Mouse (Mus musculus): ENCODE measurements around the gene P2rx4.
A peak's percentile ranks its signal among the peaks of the same experiment; 100 is the strongest.
"Not testable (repeated sequence)": the region's sequence is repeated elsewhere in the genome, so short reads cannot be mapped to it uniquely, and the experiment has no call there.

Gene P2rx4

GRCm38 (mm10) chr5:122707276-122708181, at the start of gene P2rx4:
Gene P2rx4, plus strand, starts transcription at chr5:122707544.
- DNase-seq (ENCODE audit: low spot score): peak; percentile 78

GRCm38 (mm10) chr5:122662501-122662900, 44.8 kb upstream of the P2rx4 start:
- no peak for DNase-seq (ENCODE audit: low spot score)

- no peak for DNase-seq (ENCODE audit: low spot score)
Observed at GRCm38 (mm10) chr5:122665036-122665435, 42.3 kb upstream of the P2rx4 start.

GRCm38 (mm10) chr5:122668981-122669897, 38.1 kb upstream of the P2rx4 start:
- no peak for DNase-seq (ENCODE audit: low spot score)

DNA sequence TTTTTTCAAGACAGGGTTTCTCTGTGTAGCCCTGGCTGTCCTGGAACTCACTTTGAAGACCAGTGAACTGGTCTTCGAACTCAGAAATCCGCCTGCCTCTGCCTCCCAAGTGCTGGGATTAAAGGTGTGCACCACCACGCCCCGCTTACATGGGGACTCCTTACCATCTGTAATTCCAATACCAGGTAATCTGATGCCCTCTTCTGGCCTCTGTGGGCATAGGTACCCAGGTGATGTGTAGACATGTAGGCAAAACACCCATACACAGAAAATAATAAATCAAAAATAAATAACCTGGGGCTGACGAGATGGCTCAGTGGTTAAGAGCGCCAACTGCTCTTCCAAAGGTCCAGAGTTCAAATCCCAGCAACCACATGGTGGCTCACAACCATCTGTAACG, 35.7 kb upstream of the P2rx4 start:
- DNase-seq (ENCODE audit: low spot score): not testable (repeated sequence)

DNA sequence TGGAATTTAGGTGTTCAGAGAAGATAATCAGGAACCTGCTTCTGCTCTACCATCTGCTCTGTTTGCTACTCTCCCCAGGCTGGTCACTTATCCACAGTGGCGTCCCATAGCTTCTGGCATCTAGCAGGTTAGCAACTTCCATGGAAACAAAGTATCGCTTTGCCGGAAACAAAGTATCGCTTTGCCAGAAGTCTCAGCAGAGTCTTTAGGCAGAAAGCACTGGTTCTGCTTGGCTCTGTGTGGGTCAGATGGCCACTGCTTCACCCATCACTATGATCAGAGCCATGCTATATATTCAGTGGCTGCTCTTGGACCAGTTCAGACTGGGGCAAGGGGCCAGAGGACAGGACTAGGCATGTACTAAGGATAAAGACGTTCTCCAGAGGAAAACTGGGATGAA, 35.0 kb upstream of the P2rx4 start:
- DNase-seq (ENCODE audit: low spot score): no peak

DNA sequence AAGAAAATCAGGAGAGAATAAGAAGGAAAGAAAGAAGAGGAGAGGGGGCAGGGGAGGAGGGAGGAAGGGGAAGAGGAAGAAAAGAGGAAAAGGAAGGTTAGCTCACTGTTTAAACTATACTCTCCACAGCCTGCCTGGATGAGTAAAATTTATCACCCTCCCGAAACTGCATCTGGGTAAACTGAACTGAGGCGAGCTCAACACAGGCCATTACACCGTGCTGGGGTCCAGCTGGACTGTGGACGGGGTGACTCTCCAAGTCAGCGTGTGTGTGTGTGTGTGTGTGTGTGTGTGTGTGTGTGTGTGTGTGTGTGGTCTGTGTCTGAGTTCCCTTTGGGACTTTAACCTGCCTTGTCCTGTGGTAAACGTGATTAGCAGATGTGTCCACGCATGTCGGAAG, 31.3 kb upstream of the P2rx4 start:
- no peak for DNase-seq (ENCODE audit: low spot score)

DNA sequence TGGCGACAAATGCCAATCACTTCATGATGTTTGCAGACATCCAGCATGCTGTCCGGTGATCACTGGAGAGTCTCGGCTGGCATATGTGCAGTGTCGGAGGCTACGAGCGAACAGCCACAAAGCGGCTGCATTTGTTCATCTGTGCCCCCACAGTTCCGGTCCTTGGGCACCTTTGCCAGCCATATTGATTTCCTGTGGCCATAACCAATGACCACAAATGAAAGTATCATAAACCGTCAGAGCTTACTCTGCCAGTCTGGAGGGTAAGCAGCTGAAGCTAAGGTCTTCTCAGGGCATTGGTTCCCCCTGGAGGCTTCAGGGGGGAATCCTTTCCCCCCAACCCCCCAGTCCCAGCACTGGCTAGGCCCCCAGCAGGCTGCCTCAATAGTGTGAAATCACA, 29.4 kb upstream of the P2rx4 start:
- DNase-seq (ENCODE audit: low spot score): no peak

DNA sequence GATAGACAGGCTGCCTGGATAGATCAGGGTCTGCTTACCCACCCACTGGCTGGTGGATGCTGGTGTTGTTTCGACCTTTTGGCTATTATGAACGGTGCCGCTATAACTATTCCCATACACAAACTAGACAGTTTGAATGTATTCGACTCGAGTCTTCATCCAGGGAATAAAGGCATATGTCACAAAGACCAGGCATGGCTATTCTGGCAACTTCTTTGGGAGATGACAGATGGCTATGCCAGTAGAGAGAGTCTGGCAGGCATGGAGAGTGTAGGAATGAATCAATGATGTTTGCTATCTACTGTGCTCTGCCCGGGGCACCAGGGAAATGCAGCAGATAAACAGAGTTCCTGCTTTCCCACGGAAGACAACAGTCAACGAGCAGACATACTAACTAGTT, 27.5 kb upstream of the P2rx4 start:
- DNase-seq (ENCODE audit: low spot score): no peak

- DNase-seq (ENCODE audit: low spot score): no peak
Observed at GRCm38 (mm10) chr5:122681276-122681675, 26.1 kb upstream of the P2rx4 start.

DNA sequence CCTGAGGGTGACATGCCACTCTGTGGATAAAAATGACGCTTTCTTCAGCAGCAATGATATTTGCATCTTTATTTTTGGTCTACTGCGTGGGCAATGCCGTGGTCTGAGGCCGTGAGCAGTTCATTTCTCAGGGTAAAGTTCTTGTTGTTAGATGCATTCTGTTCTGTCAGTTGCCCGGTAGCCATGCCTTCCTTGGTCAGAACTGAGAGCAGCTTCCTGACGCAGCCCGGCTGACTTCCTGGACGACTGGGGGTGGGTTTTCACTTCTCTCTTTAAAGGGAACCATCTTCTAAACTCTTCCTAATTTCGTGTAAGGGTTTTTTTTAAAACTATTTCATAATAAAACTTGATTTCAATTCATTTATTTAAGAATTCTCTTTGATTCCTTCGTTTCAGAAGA, 23.4 kb upstream of the P2rx4 start:
- no peak for DNase-seq (ENCODE audit: low spot score)

DNA sequence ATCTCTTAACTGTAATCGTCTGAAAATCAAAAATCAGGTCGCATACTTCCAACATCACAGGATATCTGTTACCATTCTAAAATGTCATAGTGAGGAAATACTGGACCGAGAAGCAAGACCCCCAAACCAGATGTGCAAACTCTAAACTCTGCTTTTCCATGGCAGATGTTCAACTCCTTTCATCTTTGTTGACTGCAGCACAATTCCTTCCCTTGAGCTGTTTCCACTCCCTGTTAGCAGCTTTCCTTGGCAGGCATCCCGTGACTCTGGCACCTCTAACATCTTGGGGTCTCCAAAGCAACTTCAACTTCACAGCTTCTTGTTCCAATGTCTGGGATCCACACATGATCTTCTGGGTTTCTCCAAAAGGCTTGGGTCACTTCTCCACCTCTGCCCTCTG, 20.0 kb upstream of the P2rx4 start:
- no peak for DNase-seq (ENCODE audit: low spot score)

DNA sequence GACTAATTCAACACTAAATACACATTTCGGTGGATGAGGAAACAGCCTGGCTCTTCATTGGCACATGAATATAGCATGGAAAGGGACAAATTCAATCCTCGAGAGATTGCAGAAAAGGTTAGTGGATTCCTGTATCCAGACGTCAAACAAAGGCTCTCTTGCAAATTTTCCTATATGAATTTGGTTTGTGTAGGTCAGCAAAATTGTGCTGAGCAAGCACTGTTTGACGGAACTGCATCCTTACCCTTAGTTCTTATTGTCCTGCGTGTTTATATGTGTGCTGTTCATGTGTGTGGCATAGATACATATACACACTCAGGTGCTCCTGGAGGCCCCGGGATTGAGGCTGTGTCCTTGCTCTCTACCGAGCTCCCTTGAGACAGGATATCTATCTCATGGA, 18.2 kb upstream of the P2rx4 start:
- DNase-seq (ENCODE audit: low spot score): no peak

DNA sequence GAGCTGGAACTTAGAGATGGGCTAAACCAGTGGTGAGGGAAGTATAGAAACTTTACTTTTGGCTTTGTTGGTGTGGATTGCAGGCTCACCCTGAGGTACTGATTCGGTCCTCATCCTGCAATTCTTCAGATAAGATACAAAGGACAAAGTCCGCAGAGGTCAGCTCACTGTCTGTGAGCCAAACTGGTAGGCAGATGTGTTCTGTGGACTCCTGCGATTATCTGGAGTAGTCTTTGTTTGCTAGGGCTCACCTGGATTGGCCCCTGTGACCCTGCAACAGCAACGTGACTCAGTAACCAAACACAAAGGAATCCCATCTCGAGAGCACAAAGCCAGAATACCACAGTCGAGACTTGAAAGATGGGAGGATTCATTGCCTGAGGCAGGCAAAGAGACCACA, 16.9 kb upstream of the P2rx4 start:
- DNase-seq (ENCODE audit: low spot score): no peak

DNA sequence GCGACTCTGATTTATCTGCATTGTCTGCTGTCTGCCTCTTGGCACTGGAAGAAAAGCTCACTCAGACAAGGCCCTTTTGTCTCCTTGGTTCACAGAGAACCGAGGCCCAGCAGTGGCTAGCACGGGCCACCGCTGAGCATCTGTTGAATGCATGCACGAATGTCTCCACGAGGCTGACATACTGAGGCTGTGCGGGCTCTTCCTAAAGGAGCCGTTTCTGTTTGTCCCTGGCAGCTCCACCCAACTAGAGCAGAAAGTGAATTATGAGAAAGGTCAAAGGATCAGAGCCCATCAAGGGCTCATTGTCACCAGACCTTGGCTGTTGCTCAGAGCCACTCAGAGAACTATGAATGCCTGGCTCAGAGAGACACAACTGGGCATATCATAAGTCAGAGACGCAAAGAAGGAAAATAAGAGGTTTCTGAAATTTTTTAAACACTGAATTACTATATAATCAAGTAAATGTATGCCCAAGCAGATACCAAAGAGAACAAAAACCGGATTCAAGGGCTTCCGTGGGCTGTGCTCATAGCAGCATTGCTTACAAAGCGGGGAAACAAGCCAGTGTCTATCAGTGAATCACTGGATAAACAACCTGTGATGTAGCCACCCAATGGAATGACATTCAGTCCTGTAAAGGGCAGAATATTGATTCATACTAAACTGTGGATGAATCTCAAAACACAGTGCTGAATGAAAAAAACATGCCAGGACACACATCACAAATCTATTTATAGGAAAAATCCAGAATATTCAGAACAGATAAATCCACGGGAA, 13.7 kb upstream of the P2rx4 start:
- no peak for DNase-seq (ENCODE audit: low spot score)

- DNase-seq (ENCODE audit: low spot score): no peak
Observed at GRCm38 (mm10) chr5:122695516-122695915, 11.8 kb upstream of the P2rx4 start.

DNA sequence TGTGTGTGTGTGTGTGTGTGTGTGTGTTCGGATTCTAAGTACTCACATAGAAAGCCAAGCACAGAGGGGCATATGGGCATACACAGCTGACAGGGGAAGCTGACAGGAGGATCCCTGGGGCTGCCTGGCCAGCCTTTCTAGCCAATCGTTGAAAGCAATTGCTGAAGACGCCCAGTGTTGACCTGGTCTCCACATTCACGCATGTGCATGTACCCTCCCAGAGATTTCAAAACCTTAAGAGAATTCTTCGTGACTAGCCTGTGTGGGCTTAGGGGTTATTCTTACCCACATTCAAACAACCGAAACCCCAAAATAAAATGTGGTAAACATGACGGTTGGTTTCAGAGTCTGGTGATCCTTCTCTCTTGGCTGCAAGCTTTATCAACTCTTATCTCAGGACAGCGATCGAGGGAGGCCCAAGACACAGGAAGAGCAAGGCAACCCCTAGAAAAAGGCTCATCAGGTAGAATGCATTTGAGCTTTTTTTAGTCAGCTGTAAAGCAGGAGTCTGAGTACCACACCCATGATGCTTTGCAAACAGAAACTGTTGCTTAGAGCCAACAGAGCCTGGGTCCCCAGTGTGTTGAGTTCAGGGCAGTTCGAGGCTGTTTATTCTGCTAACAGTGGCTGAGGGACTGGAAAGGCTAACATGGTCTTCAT, 9.2 kb upstream of the P2rx4 start:
- DNase-seq (ENCODE audit: low spot score): no peak

- no peak for DNase-seq (ENCODE audit: low spot score)
Observed at GRCm38 (mm10) chr5:122698701-122699060, 8.7 kb upstream of the P2rx4 start.

GRCm38 (mm10) chr5:122700109-122700836, 7.1 kb upstream of the P2rx4 start:
- no peak for DNase-seq (ENCODE audit: low spot score)

DNA sequence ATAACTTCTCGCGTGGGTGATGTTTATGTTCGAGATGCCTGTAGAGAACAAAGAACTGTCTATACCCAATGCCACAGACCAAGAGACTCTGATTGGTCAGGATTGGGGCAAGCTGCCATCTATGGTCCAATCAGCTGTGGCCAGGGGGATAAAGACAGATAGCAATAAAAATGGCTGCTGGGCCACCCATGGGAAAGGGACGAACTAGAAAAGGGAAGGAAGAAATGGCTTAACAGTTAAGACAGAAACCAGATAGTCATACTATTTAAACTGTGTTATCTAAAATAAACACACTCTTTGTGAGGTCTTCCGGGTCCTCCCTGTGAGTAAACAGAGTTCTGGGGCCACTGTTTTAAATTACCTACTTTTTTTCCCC, 6.5 kb upstream of the P2rx4 start:
- DNase-seq (ENCODE audit: low spot score): no peak

- no peak for DNase-seq (ENCODE audit: low spot score)
Observed at GRCm38 (mm10) chr5:122702156-122702555, 5.2 kb upstream of the P2rx4 start.

Data from ovary, postnatal 36 days (tissue).